Mouse (Mus musculus) bone marrow macrophage, adult 2 months (primary cell): ENCODE measurements around the gene Coa7.

Source experiments
- CTCF ChIP-seq: IDR thresholded peaks from 2 replicates; pipeline ENCODE4 v1.5.1; 2012; ENCODE audit warnings: low read depth, mild to moderate bottlenecking, low read length, moderate library complexity
- POLR2A ChIP-seq: IDR thresholded peaks from 2 replicates; pipeline ENCODE4 v1.6.1; 2012; ENCODE audit warnings: mild to moderate bottlenecking, low read depth, low read length, borderline replicate concordance

DNA sequence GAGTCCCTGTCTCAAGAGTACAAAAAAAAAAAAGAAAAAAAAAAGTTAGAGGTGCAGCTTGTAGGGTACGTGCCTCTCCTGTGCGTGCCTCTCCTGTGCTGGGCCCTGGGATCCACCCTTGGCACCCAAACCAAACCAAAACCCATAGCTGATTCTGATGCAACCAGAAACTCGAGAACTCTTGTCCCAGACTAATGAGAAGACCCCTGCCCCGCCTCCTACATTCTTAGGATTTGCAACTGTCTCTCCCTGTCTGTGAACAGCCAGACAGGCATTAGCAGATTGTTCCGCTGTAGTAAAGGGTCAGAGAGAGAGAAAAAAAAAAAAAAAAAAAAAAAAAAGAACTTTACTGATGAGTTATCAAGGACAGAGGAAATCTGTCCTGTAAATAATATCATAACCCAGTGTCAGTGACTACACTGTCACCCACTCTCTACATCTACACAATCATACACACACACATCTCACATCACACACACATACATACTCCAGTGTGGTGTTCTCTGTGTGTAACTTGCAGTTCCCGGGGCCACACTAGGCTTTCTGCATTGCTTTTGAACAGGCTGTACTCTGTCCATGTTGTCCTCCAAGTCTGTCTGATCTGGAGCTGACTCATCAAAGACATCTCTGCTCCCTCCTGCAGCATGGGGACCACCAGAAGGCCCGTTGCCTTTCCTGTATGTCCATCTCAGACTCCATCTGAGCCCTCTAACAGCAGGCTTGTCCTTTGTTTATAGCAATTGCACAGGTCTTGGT, 35.6 kb downstream of the Coa7 start:
- TF ChIP-seq CTCF (no peak), POLR2A (no peak)
